Mouse (Mus musculus) frontal cortex, postnatal 36 days (tissue): ENCODE data around the gene Rnf43.

ENCODE experiments used
- DNase-seq, 2 experiments: peaks; one replicate each; pipeline ENCODE4 v3.0.0; 2022; ENCODE audit warnings: low spot score in 2 of 2

Rnf43 gene

DNA sequence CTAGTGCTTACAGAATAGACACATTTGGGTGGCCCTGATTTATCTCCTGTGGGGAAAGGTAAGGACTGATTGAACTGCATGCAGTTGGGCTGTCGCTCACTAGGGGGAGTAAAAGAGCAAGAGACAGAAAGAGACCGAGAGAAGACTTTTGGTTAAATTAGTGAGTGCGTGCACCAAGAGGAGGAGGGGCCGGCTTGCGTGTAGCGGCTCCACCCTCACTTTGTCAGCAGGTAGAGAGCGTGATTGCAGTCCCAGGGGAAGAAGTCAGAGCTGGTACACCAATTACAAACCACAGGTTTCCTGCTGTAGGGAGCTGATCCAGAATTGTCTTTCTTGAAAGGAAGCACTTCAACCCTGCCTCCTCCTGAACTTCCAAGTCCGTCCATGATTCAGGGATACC lies at the start of gene Rnf43:
Gene Rnf43, plus strand, starts transcription at position 316 of the 400 bp plus-strand sequence.
- peak; percentile 87 to 90 for DNase-seq

DNA sequence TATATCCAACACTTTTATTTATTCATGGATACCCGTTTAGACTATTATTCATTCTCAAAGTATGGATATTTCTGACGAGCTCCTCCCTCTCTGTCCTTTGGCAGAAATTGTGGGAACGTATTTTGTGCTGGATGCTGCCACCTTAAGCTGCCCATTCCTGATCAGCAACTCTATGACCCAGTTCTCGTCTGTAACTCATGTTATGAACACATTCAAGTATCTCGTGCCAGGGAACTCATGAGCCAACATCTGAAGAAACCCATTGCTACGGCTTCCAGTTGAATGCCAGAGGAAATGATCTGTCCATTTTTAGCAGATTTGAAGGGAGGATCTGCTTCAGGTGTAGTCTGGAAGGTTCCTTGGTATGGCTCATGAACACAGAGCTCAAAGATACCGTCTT lies 48.5 kb upstream of the Rnf43 start:
- no peak for DNase-seq

DNA sequence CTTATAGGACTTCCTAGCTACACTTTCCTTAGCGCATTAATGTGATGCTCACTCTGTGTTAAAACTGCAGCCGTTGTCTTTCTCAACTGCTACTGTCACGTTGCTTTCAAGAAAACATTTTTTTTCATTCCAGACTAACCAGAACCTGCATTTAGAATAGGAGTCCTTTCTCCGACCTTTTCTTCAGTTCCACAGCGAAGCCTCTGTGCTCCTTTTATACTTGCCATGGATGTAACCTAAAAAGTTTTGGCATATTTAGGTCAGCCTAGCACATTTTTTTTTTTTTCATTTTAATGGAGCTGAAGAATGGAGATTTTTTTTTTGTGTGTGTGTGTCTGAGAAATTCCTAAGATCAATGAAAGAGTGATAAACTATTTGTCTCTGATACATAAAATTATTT lies 47.0 kb upstream of the Rnf43 start:
- no peak for DNase-seq

DNA sequence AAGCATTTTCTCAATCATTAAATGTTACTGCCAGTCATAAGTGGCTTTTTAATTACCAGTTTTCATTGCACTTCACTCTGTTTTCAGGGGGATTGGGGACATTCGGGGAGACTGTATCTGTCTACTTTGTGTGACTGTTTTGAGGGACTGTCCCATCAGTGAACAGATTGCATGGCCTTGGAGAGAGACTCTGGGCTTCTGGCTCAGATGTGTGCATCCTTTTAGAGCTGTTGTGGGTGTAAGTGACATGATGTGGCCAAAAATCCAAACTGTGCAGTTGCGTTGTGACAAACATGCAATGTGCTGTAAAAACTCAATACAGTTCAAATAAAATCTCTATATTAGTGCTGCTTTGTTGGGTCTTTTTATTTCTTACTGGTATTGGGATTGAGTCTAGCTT lies 46.6 kb upstream of the Rnf43 start:
- DNase-seq, result no peak

DNA sequence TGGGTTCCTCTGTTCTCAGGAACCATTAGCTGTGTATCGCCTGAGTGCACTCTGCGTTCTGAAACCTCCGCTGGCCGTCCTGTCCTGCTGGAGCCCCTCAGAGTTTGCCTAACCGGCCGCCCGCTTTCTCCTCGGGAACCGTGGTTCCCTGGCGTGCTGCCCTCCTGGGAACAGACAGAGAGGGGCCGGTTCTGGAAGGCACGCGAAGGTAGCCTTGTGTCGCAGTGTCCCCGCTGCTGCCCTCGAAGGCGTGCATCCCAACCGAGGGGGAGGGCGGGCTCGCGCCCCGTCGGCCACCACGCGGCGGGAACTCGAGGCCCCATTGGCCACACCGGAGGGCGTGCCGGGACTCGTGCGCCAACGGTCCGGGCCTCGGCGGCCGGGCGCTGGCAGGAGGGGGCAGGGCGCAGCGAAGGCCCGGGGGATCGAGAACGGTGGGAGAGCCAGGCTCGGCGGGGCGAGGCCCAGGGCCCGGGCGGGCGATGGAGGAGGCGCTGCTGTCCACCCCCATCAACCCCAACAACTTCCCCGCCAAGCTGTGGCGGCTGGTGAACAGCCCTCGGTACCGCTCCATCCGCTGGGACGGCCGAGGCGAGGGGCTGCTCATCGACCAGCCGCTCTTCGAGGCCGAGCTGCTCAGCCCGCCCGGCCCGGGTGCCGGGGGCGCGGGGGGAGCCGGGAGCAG lies 45.6 kb upstream of the Rnf43 start, which contains the start of gene Hsf5:
Gene Hsf5, plus strand, starts transcription at position 375 of the 685 bp plus-strand sequence.
- no peak for DNase-seq

DNA sequence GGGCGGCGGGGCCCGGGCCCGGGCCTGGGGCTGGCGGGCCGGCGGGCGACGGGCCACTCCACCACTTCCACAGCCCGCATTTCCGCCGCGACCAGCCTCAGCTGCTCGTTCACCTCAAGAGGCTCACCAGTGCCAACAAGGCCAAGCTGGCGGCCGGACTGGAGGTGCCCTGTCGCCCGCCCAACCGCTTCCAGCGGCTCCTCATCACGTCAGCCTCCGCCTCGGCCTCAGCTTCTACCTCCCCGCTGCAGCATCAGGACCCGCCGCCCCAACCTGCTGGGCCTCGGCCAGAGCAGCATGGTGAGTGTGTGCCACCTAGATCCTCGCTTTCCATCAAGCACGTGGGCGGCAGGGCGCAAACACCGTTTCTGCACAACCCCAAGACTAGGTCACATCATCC lies 44.9 kb upstream of the Rnf43 start:
- DNase-seq, result no peak

DNA sequence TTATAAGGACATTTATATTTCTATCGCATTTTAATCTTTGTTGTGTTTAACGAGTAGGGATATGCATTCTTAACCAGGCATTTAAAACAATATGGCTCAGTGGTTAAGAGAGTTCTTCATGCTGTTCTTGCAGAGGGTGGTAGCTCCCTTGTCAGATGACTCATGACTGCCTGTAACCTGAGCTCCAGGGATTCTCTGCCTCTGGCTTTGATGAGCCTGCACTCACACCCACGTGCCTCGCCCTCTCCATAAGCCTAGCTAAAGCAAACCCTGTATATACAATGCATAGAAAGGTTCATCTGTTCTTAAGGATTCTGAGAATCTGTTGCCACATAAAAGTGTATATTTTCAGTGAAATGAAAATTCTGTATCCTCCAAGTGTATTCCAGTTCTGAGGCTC lies 39.4 kb upstream of the Rnf43 start:
- DNase-seq, result no peak

DNA sequence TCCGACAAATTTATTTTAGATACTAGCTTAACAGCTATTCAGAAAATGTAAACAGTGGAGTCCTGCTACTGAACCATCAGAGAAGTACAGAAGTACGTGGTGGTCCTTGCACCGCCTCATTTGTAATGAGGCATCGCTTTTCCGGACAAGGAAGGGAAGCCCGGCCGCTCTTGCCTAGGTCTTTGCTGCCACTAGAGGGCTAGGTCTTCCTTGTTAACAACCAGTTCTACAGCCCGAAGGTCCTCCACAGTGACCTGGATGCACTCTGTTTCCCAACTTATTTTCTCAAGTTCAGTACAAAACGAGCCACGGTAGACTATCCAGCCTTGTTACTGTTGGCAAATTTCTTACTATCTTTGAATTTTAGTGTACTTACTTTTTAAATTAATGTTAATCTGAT lies 32.7 kb upstream of the Rnf43 start:
- no peak for DNase-seq

DNA sequence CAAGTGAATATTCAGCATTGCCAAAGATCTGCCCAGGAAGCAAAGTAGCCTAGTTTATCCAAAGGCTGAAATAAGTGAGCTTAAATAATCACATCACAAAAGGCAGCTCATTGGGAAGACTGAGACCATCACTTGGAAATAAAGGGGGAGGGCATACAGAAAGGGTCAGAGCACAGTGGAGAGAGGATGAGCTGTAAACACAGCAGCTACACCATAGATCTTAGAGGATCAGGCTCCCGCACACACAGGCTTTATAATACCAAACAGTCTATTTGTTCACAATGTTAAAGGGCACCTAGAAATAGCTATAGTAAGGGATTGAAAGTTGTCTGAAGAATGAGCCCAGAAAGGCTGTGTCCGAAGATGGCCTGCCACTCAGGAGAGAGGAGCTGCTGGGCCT lies 23.7 kb upstream of the Rnf43 start:
- no peak for DNase-seq

DNA sequence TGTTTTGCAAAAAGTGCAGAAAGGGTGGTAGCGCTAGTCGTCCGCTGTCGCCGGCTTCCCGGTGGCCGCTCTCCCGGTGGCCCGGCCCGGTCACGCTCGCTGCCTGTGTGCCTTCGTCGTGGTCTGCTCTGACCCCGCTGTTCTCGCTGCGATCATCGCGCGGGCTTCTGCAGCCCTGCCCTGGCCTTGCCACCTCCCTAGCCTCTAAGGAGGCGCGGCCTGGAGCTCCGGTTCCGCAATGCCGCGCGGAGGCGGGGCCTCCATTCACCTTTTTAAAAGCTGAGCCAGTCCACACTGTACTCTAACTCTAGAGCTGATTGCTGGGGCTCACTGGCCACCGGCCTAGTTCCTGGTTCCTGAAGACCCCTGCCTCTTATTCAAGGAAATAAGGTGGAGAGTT lies 23.3 kb upstream of the Rnf43 start:
- DNase-seq, result no peak

DNA sequence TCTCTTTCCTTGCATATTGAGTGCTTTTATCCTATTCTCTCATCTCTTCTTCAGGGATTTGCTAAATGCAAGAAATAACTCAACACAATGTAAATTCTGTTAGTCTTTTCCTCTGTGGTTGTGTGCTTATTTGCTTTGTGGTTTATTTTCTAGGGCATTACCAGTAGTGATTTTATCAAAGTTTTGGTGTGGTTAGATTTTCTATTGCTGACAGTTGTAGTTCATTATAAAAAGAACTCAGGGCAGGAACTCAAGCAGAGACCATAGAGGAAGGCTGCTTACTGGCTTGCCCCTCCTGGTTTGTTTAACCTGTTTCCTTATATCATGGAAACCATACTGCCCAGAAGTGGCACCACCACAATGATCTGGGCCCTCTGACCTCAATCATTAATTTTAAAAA lies 19.7 kb upstream of the Rnf43 start:
- no peak for DNase-seq

DNA sequence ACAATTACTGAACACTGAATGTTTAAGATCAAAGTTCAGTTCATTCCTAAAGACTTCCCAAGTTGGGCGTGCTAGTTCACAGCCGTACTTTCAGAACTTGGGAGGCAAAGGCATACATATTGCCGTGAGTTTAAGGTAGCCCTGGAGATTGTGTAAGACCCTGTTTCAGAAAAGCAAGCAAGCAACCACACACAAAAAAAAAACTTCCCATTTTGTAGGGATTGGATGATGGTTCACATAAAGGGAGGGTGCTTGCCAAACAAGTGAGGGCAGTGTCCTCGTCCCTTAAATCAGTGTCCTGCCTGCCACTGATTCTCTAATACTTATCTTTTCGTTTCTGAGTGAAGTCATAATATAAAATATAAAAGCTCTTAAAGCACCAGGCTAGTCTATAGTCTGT lies 7.8 kb upstream of the Rnf43 start:
- DNase-seq, result no peak

DNA sequence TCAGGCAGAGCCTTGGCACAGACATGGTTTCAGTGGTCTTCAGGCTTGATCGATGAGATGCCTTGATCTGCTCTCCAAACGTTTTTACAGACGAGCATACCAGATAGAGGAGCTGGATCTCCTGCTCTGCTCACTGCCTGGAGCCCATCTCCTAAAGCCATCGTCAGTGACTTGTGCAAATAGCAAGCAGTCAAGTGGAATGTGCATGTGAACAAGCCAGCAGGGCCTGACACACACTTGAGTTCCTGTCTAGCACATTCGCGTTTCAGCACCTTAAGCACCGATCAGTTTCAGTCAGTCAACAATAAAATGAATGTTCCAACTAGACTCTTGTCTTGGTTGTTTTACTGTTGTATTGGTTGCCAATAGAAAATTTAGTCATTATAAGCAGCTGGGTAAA lies 3.3 kb upstream of the Rnf43 start:
- no peak for DNase-seq

DNA sequence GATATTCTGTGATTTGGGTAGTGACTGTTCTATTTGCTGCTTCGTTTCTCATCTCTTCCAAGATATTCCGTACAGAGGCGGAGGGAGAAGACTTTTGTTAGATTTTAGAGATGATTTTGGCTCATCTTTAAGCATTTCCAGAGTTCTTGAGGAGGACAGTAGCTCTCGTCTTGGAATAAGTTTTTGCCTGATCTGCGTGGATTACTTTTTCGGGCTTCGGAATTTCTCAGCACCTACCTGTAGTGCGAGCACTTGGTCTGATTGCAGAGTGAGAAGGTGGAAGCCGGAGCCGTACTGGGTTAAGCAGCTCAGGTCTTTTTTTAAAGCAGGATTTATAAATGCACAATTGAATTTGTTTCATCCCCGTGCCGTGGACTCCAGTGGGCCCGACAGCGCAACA lies 300 bp downstream of the Rnf43 start:
- no peak for DNase-seq

DNA sequence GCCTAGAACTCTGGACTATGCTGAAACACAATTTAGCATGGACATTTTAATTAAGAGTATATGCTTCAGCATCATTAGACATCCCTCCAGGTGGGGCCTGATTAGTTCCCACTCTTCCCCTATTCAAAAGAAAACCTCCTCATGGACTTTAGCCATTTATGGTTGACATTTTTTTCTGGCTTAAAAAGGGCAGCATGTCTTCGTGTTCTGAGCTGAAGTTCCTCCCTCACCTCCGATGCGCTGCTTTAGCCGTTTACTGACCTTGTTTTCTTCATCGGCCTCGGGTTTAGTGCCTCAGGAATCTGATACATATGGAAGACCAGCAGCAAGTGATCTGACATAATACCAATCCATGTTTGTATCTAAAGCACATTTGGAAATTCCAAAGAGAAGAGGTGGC lies 1.4 kb downstream of the Rnf43 start:
- DNase-seq, result no peak

DNA sequence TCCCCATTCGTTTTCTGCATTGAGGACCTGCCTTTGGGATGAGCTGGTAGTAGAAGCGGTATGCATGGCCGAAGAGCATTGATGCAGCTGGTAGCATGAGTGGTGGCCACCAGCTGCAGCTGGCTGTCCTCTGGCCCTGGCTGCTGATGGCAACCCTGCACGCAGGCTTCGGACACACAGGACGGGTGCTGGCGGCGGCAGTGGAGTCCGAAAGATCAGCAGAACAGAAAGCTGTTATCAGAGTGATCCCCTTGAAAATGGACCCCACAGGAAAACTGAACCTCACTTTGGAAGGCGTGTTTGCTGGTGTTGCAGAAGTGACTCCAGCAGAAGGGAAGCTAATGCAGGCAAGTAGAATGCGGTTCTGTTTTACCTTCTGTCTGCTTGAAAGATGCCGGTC lies 2.0 kb downstream of the Rnf43 start:
- no peak for DNase-seq

DNA sequence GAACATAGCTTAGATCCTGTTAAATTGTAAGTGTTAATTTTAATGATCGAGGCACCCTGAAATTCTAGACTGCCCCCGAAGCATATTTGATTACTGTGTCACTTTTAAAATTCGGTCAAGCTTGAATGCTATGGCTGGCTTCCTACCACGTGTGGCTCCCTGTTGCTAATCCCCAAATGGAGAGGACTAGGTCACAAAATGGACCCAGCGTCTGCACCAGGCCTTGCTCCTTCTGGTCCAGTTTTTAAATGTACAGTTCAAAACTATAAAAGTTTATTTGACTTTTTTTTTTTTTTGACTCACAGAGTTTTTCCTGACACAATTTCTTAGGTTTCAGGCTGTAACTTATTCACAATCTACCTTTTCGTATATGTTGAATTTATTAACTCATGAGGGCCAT lies 2.7 kb downstream of the Rnf43 start:
- no peak for DNase-seq

DNA sequence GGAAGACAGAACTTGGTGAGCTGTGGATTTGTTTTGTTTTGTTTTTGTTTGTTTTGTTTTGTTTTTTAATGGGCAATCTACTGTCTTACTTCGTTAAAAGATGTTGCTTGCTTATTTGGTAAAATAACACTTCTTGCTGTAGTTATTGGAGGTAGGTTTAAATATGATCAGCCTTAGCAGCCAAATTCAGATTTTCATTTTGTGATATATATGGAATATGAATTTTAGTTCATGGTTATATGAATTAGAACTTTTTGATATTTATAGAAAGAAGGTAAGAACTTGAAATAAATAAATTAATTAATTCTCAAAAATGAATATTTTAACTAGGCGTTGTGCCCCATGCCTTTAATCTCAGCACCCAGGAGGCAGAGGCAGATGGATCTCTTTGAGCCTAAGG lies 3.1 kb downstream of the Rnf43 start:
- DNase-seq, result no peak

DNA sequence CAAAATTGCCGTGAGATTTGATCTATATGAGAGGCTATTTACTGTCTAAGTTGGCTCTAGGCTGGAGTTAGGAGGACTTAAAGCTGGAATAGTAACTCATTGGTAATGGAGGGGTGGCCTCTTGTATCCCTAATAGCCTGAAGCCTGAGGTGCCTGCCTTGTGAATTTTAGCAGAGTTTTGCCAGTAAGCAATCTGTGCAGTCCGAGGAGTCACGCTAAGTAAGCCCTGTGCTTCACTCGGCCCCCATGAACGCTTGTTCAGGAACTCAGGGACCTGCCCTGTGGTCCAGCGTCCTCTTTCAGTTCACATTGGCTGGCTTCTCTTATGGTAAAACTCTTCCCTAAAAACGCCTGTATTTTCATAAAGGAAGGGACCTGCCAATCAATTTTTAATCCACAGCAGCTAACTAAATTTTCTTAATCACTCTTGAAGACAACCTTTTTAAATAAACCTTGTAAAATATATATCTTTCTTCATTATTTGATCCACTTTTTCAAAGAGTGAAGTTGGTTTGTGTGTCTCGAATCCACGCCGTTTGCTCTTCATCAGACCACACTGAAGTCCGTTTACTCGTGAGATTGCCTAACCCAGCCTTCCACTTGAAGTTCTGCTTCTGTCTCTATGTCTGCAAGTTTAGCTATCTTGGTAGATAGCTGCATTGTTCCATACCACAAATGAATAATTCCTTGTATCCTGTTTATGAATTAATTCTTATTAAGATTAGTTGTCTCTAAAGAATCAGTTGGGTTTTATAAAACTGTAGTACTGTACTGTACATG lies 3.9 kb downstream of the Rnf43 start:
- DNase-seq, result no peak

DNA sequence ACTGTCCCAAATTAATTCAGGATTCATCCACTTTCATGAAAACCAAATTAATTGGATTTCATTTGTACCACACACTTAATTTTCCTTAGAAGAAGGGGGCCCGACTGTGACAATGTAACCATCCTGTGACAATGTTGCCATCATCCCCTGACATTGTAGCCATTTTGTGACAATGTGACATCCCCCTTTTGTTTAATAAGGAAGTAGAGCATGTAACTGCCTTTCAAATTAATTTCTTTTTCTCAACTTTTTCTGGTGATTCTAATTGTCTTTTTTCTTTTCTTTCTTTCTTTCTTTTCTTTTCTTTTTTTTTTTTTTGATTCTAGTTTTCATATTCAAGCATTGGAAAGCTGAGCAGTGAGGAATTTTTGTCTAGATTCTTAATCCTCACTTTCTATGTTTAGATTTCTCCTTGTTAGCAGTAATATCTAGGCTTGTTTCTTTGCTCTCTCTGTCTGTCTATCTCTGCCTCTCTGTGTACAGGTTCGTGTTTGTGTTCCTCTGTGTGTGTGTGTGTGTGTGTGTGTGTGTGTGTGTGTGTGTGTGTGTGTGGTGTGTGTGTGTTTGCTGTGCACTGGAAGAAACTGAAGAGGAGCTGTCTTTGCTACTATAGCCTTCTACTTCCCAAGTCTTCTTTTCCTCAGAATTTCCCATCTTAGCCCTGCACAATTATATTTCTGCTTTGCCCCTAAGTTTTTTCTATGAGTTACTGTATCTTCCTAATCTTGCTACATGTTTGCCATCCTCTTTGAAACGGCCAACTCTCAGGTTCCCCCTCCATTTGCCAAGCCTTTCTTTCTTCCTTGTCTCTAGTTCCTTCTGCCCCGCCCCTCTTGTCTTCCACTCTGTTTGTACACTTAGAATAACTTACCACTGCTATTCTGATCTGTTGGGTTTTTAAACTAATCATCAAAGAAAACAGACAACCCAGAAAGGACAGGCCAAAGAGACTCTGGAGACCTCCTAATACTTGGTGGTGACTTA lies 4.9 kb downstream of the Rnf43 start:
- DNase-seq, result no peak

DNA sequence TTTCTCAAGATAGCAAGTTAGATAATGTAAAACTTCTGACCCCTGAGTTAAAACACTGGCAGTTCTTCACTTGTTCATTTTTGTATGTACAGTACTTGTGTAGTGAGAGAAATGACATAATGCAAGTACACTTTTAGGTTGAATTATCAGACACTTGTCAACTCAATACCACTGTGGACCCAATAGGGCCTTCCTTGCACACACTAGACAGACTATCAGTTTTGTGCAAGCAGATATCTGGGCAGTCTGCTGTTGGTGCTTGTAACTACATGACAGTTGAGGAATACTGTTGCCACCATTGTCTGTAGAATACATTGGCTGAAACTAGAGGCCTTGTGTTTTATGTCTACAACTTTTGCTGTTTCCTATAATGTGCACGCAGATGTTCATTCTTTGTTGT lies 10.8 kb downstream of the Rnf43 start:
- DNase-seq, result no peak

DNA sequence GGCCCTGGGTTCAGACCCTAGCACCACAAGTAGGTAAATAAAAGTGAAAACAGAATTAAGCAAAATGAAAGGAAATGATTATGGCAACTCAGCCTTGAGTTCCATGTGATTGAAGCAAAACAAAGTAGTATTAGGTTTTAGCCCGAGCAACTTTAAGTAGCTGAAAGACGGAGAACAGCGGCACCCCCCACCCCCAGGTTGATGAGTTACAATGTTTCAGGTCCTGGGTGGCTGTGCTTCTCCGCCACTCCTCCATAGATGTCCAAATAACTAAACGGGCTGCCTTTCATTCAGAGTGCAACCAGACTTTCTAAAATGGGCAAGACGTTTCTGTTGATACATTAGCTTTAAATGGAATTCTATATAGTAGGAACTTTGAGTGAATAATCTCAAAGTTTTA lies 13.1 kb downstream of the Rnf43 start:
- DNase-seq, result no peak
